Mouse (Mus musculus) kidney, adult 2 months (tissue): Measurements from ENCODE around the gene Tceal8. TPM values are rescaled to one million over a fixed set of nuclear protein-coding genes. Genes with fewer than 3 reads are reported as not detected.

Source experiments
- DNase-seq: peaks from one replicate; pipeline ENCODE4 v3.0.0; 2021
- H3K27ac ChIP-seq: fragments of 200-500 bp; 2 replicates; pipeline ENCODE4 v1.5.1; 2012; ENCODE audit warnings: low read depth, low read length, control low read depth, inconsistent platforms; ENCODE audit not compliant: insufficient read depth
- H3K27me3 ChIP-seq: fragments of 200-500 bp; replicated peaks from 2 replicates; pipeline ENCODE4 v1.6.1; 2012; ENCODE audit warnings: mild to moderate bottlenecking, moderate library complexity, low read length, inconsistent platforms; ENCODE audit not compliant: control insufficient read depth, insufficient read depth
- H3K36me3 ChIP-seq: fragments of 200-500 bp; 2 replicates; pipeline ENCODE4 v1.6.1; 2012; ENCODE audit warnings: mild to moderate bottlenecking, moderate library complexity, low read length, inconsistent platforms; ENCODE audit not compliant: control insufficient read depth, insufficient read depth
- H3K4me1 ChIP-seq: fragments of 200-500 bp; 2 replicates; pipeline ENCODE4 v1.6.1; 2011; ENCODE audit warnings: low read length; ENCODE audit not compliant: control insufficient read depth, insufficient read depth
- H3K4me3 ChIP-seq: fragments of 200-500 bp; 2 replicates; pipeline ENCODE4 v1.5.1; 2011; ENCODE audit warnings: mild to moderate bottlenecking, low read depth, low read length, control low read depth; ENCODE audit not compliant: insufficient read depth
- CTCF ChIP-seq: fragments of 200-500 bp; conservative IDR thresholded peaks from 2 replicates; pipeline ENCODE4 v1.5.1; 2011; ENCODE audit warnings: low read depth, mild to moderate bottlenecking, control low read depth, low read length, moderate library complexity, mixed read lengths; ENCODE audit not compliant: insufficient read depth, insufficient read length
- POLR2A ChIP-seq: fragments of 200-500 bp; IDR thresholded peaks from one replicate; pipeline ENCODE4 v1.6.1; 2011; ENCODE audit warnings: low read depth, low read length, control low read depth
- WGBS: fragments of 180-500 bp; shearing (Covaris S2); methylation state at CpG from one replicate; pipeline ENCODE4 v1.1.7; 2018; 5-methylcytosine and 5-hydroxymethylcytosine counted together
- polyA plus RNA-seq: library from polyadenylated mRNA; depleted of rRNA; stranded (reverse); fragments of >200 nt; gene quantifications from 2 replicates; pipeline ENCODE4 v1.2.3, GENCODE M21; 2012; rRNA removed

Gene Tceal8
- polyA plus RNA-seq, 1 experiment, result 20.3 TPM

DNA sequence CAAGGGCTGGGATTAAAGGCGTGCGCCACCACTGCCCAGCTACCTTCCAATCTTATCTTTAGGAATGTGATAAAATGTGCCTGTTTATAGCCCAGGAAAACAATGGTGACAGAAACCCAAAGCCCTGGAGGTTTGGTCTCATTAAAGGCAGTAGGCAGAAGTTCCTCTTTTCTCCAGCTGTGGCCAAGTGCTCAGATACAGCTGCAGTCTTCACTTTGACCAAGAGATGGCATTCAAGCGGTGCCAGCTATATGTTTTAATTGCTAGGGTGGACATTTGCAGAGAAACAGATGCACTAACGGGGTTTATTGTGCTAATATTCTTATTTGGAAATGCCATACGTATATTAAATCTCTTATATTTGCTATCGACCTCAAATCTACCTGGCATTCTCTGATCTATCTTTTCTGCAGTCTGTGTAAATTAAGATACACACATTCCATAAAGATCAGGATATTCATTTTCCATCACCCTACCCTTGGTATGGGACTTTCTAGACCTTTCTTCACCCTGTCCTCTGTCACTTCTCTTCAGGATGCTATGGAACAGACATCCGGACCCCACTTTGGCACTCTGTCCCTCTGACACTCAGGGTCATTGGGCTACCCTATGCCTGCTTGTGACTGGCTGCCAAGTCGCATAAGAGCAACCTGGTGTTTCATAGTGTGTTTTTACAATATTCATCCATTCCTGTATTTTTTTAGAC lies 45.0 kb downstream of the Tceal8 start:
- H3K27me3 ChIP-seq, result no peaks in the 10 kb centered on the region
- TF ChIP-seq POLR2A (no peak), CTCF (no peak)
- H3K27ac ChIP-seq, result no peak overlapping the region
- no peaks in the 10 kb centered on the region for H3K36me3 ChIP-seq
- H3K4me3 ChIP-seq, result no peak overlapping the region
- H3K4me1 ChIP-seq, result no peaks in the 10 kb centered on the region
- 48% methylated on average over 8 of the region's 8 CpGs for WGBS
- DNase-seq, result no peak

Other genes with a start within 250 kb of the Tceal8 start
- gene Arxes2, start 178.5 kb downstream of the Tceal8 start, polyA plus RNA-seq, result 5.1 and 6.3 TPM in 2 replicates
- gene Arxes1, start 139.0 kb downstream of the Tceal8 start, polyA plus RNA-seq, result 0.53 and 1.3 TPM in 2 replicates
- 0.62 and 1.5 TPM in 2 replicates for gene Bex2, start 104.1 kb downstream of the Tceal8 start, polyA plus RNA-seq
- gene Nxf3, start 87.1 kb downstream of the Tceal8 start, polyA plus RNA-seq, result not detected in 2 replicates
- 6.5 and 13.6 TPM in 2 replicates for gene Bex4, start 33.3 kb downstream of the Tceal8 start, polyA plus RNA-seq
- gene Tceal5, start 31.5 kb upstream of the Tceal8 start, polyA plus RNA-seq, result 0.20 and 0.39 TPM in 2 replicates
- not detected in 2 replicates for gene Tceal7, start 42.4 kb upstream of the Tceal8 start, polyA plus RNA-seq
- gene Bex1, start 43.2 kb upstream of the Tceal8 start, polyA plus RNA-seq, result 4.4 and 6.3 TPM in 2 replicates
- gene Tceal9, start 72.7 kb upstream of the Tceal8 start, polyA plus RNA-seq, result 11.9 and 25.6 TPM in 2 replicates
- gene Bex3, start 97.9 kb upstream of the Tceal8 start, polyA plus RNA-seq, result 41.5 and 51.1 TPM in 2 replicates